Mouse (Mus musculus): ENCODE results near the gene Macrod1.

DNA sequence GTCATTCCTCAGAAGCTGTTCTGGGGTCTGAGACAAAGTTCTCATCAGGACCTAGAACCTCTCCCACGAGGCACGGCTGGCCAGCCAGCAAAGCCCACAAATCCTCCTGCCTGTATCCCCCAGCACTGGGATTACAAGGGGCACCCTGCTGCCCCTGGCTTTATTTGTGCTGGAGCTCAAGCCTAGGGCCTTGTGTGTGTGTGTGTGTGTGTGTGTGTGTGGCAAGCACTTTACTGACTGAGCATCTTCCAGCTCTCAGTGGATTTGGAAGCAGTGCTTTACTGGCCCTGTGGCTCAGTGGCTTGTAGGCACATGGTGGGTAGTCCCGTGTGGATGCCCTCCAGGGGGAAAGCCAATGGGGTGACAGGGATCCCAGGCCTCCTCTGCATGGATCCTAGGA, 56.0 kb downstream of the Macrod1 start:
- no peak for TF ChIP-seq CTCF (IDR thresholded peaks at IDR 0.05; ENCODE audit: insufficient read depth, low read length)
- TF ChIP-seq POLR2A (IDR thresholded peaks at IDR 0.05; ENCODE audit: borderline replicate concordance, extremely low read depth, low read depth, low read length): no peak

Measured in lung, adult 2 months (tissue).